Mouse (Mus musculus) liver, embryonic 14.5 days (tissue): ENCODE data around the gene Klc2. TPM values are rescaled to one million over a fixed set of nuclear protein-coding genes. Genes with fewer than 3 reads are reported as not detected.

ENCODE experiments used
- ATAC-seq: fragments of 200-750 bp; cut with Nextera tagmentation; 2 replicates; pipeline ENCODE4 v1.8.0; 2017; ENCODE audit warnings: moderate number of reproducible peaks, mild to moderate bottlenecking, moderate library complexity; ENCODE audit not compliant: insufficient read depth
- DNase-seq, 3 experiments: peaks; one replicate each; pipeline ENCODE4 v3.0.0-alpha.2; 2012 to 2013; ENCODE audit warnings: low read depth in 3 of 3, low spot score in 3 of 3
- H3K27ac ChIP-seq: fragments of 300-500 bp; sonication (generic); 2 replicates; pipeline ENCODE4 v1.5.1; 2014; ENCODE audit warnings: moderate library complexity, mild to moderate bottlenecking, control low read depth, inconsistent platforms
- H3K27me3 ChIP-seq: fragments of 300-500 bp; sonication (generic); 2 replicates; pipeline ENCODE4 v1.6.1; 2014; ENCODE audit warnings: mild to moderate bottlenecking, low read length, moderate library complexity; ENCODE audit not compliant: control insufficient read depth, insufficient read depth
- H3K36me3 ChIP-seq: fragments of 300-500 bp; sonication (generic); replicated peaks from 2 replicates; pipeline ENCODE4 v1.6.1; 2014; ENCODE audit warnings: low read depth; ENCODE audit not compliant: control insufficient read depth, insufficient read depth
- H3K4me1 ChIP-seq, 2 experiments: fragments of 200-500 bp in 1 of 2; fragments of 300-500 bp in 1 of 2; sonication (generic) in 1 of 2; replicated peaks; 2 replicates each; pipeline ENCODE4 v1.6.1; 2012 to 2014; ENCODE audit warnings: antibody characterized with exemption in 1 of 2, inconsistent platforms in 1 of 2, low read length in 1 of 2; ENCODE audit not compliant: control insufficient read depth in 2 of 2, insufficient read depth in 2 of 2
- H3K4me2 ChIP-seq: fragments of 300-500 bp; sonication (generic); 2 replicates; pipeline ENCODE4 v1.6.1; 2014; ENCODE audit warnings: low read depth, mild to moderate bottlenecking, control low read depth, moderate library complexity
- H3K4me3 ChIP-seq, 2 experiments: fragments of 200-500 bp in 1 of 2; fragments of 300-500 bp in 1 of 2; sonication (generic) in 1 of 2; 2 replicates each; pipeline ENCODE4 v1.5.1; 2012 to 2014; ENCODE audit warnings: low read depth in 2 of 2, low read length in 2 of 2, mild to moderate bottlenecking in 2 of 2, control low read depth in 1 of 2, inconsistent platforms in 1 of 2, moderate library complexity in 1 of 2; ENCODE audit not compliant: insufficient read depth in 1 of 2
- H3K9ac ChIP-seq: fragments of 300-500 bp; sonication (generic); replicated peaks from 2 replicates; pipeline ENCODE4 v1.6.1; 2014; ENCODE audit warnings: mild to moderate bottlenecking, control low read depth, moderate library complexity
- H3K9me3 ChIP-seq: fragments of 300-500 bp; sonication (generic); 2 replicates; pipeline ENCODE4 v1.6.1; 2016; ENCODE audit warnings: low read length, mixed read lengths; ENCODE audit not compliant: control insufficient read depth
- CTCF ChIP-seq: IDR thresholded peaks from 2 replicates; pipeline ENCODE4 v1.5.1; 2016; ENCODE audit warnings: antibody characterized with exemption, low read depth, control low read depth
- EP300 ChIP-seq: IDR thresholded peaks from 2 replicates; pipeline ENCODE4 v1.6.1; 2016; ENCODE audit warnings: antibody characterized with exemption, low read depth
- WGBS: fragments of 180-500 bp; shearing (Covaris S2); extraction: QIAGEN DNeasy Blood & Tissue Kit; methylation state at CpG from one replicate; pipeline ENCODE4 v1.1.7; 2014; ENCODE audit not compliant: insufficient replicate concordance; 5-methylcytosine and 5-hydroxymethylcytosine counted together
- polyA plus RNA-seq, 2 experiments: library from polyadenylated mRNA; depleted of rRNA in 1 of 2; stranded (reverse) in 1 of 2; unstranded in 1 of 2; fragments of >200 nt; fragmentation: Nextera tagmentation in 1 of 2; extraction: Ambion mirVana in 1 of 2; gene quantifications; 2 replicates each; pipeline versions ENCODE4 v1.2.1 to v1.2.3; 2012 to 2014

The Klc2 gene
- polyA plus RNA-seq, 2 experiments = 1.6 to 2.3 TPM

DNA sequence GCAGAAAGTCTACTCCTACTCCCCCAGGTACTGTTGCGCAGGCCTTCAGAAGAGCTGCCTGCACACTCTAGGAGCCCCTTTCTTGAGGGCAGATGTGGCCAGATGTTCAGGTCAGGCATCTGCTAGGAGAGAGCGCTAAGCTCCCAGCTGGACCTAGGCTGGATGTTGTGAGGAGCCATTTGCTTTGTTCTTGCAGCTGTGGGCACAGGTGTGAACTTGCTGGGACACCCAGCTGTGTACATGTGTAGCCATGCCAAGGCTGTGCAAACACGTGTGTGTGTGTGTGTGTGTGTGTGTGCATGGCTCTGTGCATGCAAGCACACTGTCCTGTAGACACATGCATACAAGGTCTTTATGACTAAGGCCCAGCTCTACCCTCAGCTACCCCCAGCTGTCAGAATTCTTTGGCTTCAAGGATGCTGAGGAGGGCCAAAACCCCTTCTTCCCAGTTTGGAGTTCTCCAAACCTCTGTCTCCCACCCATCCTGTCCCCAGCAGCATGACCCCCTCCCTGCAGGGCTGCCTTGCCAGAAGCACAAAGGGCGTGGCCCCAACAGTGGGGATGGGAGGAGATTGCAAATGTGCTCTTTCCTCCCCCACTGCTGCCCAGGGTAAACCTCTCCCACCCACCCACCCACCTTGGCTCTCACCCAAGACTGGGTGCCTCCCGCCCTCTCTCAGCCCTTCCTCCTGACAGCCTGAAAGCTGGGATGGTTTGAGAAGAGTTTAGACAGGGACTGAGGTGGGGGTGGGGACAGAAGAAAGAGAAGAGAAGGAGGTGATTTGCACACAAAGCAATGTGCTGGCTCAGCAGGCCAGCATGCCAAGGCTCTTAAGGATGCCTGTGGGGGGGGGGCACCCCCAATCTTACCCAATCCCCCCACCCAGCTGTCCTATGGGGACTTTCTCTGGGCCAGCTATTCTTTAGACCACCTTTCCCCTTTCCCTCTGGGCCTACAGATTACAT is 57.7 kb downstream of the Klc2 start:
- DNase-seq (no peak), ATAC-seq (no peak)
- H3K4me1 ChIP-seq = peaks cover 0 to 21% of the 10 kb centered on the region in 2 experiments; a peak in 3 of 4 replicates
- no peaks in the 10 kb centered on the region for H3K9me3 ChIP-seq
- H3K27me3 ChIP-seq = no peaks in the 10 kb centered on the region
- 39% methylated on average over 5 of the region's 5 CpGs for WGBS
- H3K27ac ChIP-seq = no peak overlapping the region
- H3K36me3 ChIP-seq = no peaks in the 10 kb centered on the region
- no peak overlapping the region for H3K4me2 ChIP-seq
- H3K9ac ChIP-seq = no peak overlapping the region
- TF ChIP-seq CTCF (no peak), EP300 (no peak)
- no peak overlapping the region for H3K4me3 ChIP-seq

GRCm38 (mm10) chr19:5058801-5059771 is 59.3 kb downstream of the Klc2 start:
- DNase-seq (no peak), ATAC-seq (peak; percentile 51; the same call in 1 of the 2 replicates)
- Histone ChIP-seq H3K9ac (no peak overlapping the region), H3K9me3 (no peaks in the 10 kb centered on the region), H3K27ac (no peak overlapping the region), H3K36me3 (no peaks in the 10 kb centered on the region), H3K4me1 (peaks cover 0 to 21% of the 10 kb centered on the region in 2 experiments; a peak in 3 of 4 replicates), H3K4me2 (no peak overlapping the region), H3K4me3 (no peak overlapping the region), H3K27me3 (no peaks in the 10 kb centered on the region)
- 14% methylated on average over 10 of the region's 10 CpGs for WGBS
- TF ChIP-seq EP300 = no peak

GRCm38 (mm10) chr19:5057876-5058775 is 60.2 kb downstream of the Klc2 start:
- ATAC-seq = no peak
- H3K9me3 ChIP-seq = no peaks in the 10 kb centered on the region
- no peak for DNase-seq
- H3K27ac ChIP-seq = no peak overlapping the region
- 26% methylated on average over 16 of the region's 16 CpGs for WGBS
- H3K4me3 ChIP-seq = no peak overlapping the region
- peaks cover 3% of the 10 kb centered on the region for H3K27me3 ChIP-seq
- no peaks in the 10 kb centered on the region for H3K36me3 ChIP-seq
- TF ChIP-seq CTCF (no peak), EP300 (no peak)
- no peak overlapping the region for H3K9ac ChIP-seq
- no peak overlapping the region for H3K4me2 ChIP-seq
- peaks cover 0 to 21% of the 10 kb centered on the region in 2 experiments; a peak in 3 of 4 replicates for H3K4me1 ChIP-seq

Other genes starting within 250 kb of the Klc2 start
- 0.18 and 0.33 TPM in 2 replicates for gene Actn3, start 240.7 kb downstream of the Klc2 start, polyA plus RNA-seq (2012; rRNA removed)
- gene Actn3, start 240.7 kb downstream of the Klc2 start, polyA plus RNA-seq (2014; fragmentation: Nextera tagmentation; extraction: Ambion mirVana) = 0.28 TPM in 2 replicates
- gene Zdhhc24, start 239.9 kb downstream of the Klc2 start, polyA plus RNA-seq (2012; rRNA removed) = 16.5 and 17.2 TPM in 2 replicates
- 6.8 and 6.9 TPM in 2 replicates for gene Zdhhc24, start 239.9 kb downstream of the Klc2 start, polyA plus RNA-seq (2014; fragmentation: Nextera tagmentation; extraction: Ambion mirVana)
- 1.2 TPM in 2 replicates for gene Bbs1, start 211.9 kb downstream of the Klc2 start, polyA plus RNA-seq (2012; rRNA removed)
- gene Bbs1, start 211.9 kb downstream of the Klc2 start, polyA plus RNA-seq (2014; fragmentation: Nextera tagmentation; extraction: Ambion mirVana) = 0.27 and 0.82 TPM in 2 replicates
- gene Dpp3, start 190.3 kb downstream of the Klc2 start, polyA plus RNA-seq (2012; rRNA removed) = 22.4 and 28.0 TPM in 2 replicates
- gene Dpp3, start 190.3 kb downstream of the Klc2 start, polyA plus RNA-seq (2014; fragmentation: Nextera tagmentation; extraction: Ambion mirVana) = 37.0 and 39.9 TPM in 2 replicates
- 0.03 and 0.06 TPM in 2 replicates for gene Peli3, start 175.4 kb downstream of the Klc2 start, polyA plus RNA-seq (2012; rRNA removed)
- gene Peli3, start 175.4 kb downstream of the Klc2 start, polyA plus RNA-seq (2014; fragmentation: Nextera tagmentation; extraction: Ambion mirVana) = 0.24 TPM in 1 of 2 replicates, not detected in the other
- gene Mrpl11, start 156.4 kb downstream of the Klc2 start, polyA plus RNA-seq (2012; rRNA removed) = 17.8 and 31.8 TPM in 2 replicates
- gene Mrpl11, start 156.4 kb downstream of the Klc2 start, polyA plus RNA-seq (2014; fragmentation: Nextera tagmentation; extraction: Ambion mirVana) = 64.7 and 66.2 TPM in 2 replicates
- gene Npas4, start 128.2 kb downstream of the Klc2 start, polyA plus RNA-seq (2012; rRNA removed) = 0.11 and 0.12 TPM in 2 replicates
- not detected in 2 replicates for gene Npas4, start 128.2 kb downstream of the Klc2 start, polyA plus RNA-seq (2014; fragmentation: Nextera tagmentation; extraction: Ambion mirVana)
- 2.5 and 3.8 TPM in 2 replicates for gene Slc29a2, start 94.7 kb downstream of the Klc2 start, polyA plus RNA-seq (2012; rRNA removed)
- 0.76 and 0.96 TPM in 2 replicates for gene Slc29a2, start 94.7 kb downstream of the Klc2 start, polyA plus RNA-seq (2014; fragmentation: Nextera tagmentation; extraction: Ambion mirVana)
- gene B4gat1, start 79.7 kb downstream of the Klc2 start, polyA plus RNA-seq (2012; rRNA removed) = 3.4 and 4.2 TPM in 2 replicates
- 6.5 TPM in 2 replicates for gene B4gat1, start 79.7 kb downstream of the Klc2 start, polyA plus RNA-seq (2014; fragmentation: Nextera tagmentation; extraction: Ambion mirVana)
- gene AC124502.3, start 79.7 kb downstream of the Klc2 start, polyA plus RNA-seq (2012; rRNA removed) = 0.19 and 0.29 TPM in 2 replicates
- 0.13 and 0.59 TPM in 2 replicates for gene AC124502.3, start 79.7 kb downstream of the Klc2 start, polyA plus RNA-seq (2014; fragmentation: Nextera tagmentation; extraction: Ambion mirVana)
- gene Brms1, start 77.2 kb downstream of the Klc2 start, polyA plus RNA-seq (2012; rRNA removed) = 17.3 and 19.9 TPM in 2 replicates
- gene Brms1, start 77.2 kb downstream of the Klc2 start, polyA plus RNA-seq (2014; fragmentation: Nextera tagmentation; extraction: Ambion mirVana) = 24.5 and 26.4 TPM in 2 replicates
- gene Rin1, start 68.1 kb downstream of the Klc2 start, polyA plus RNA-seq (2012; rRNA removed) = 0.42 and 0.54 TPM in 2 replicates
- 0.13 and 0.28 TPM in 2 replicates for gene Rin1, start 68.1 kb downstream of the Klc2 start, polyA plus RNA-seq (2014; fragmentation: Nextera tagmentation; extraction: Ambion mirVana)
- 1.7 and 2.0 TPM in 2 replicates for gene Cd248, start 50.5 kb downstream of the Klc2 start, polyA plus RNA-seq (2012; rRNA removed)
- 2.8 and 3.4 TPM in 2 replicates for gene Cd248, start 50.5 kb downstream of the Klc2 start, polyA plus RNA-seq (2014; fragmentation: Nextera tagmentation; extraction: Ambion mirVana)
- 0.18 and 0.21 TPM in 2 replicates for gene Tmem151a, start 33.0 kb downstream of the Klc2 start, polyA plus RNA-seq (2012; rRNA removed)
- gene Tmem151a, start 33.0 kb downstream of the Klc2 start, polyA plus RNA-seq (2014; fragmentation: Nextera tagmentation; extraction: Ambion mirVana) = 0.25 and 0.28 TPM in 2 replicates
- 34.7 and 37.0 TPM in 2 replicates for gene Yif1a, start 30.0 kb downstream of the Klc2 start, polyA plus RNA-seq (2012; rRNA removed)
- 58.6 and 60.0 TPM in 2 replicates for gene Yif1a, start 30.0 kb downstream of the Klc2 start, polyA plus RNA-seq (2014; fragmentation: Nextera tagmentation; extraction: Ambion mirVana)
- 0.63 and 1.0 TPM in 2 replicates for gene Cnih2, start 20.0 kb downstream of the Klc2 start, polyA plus RNA-seq (2012; rRNA removed)
- 0.50 and 0.73 TPM in 2 replicates for gene Cnih2, start 20.0 kb downstream of the Klc2 start, polyA plus RNA-seq (2014; fragmentation: Nextera tagmentation; extraction: Ambion mirVana)
- 50.6 and 58.8 TPM in 2 replicates for gene Rab1b, start 11.5 kb downstream of the Klc2 start, polyA plus RNA-seq (2012; rRNA removed)
- gene Rab1b, start 11.5 kb downstream of the Klc2 start, polyA plus RNA-seq (2014; fragmentation: Nextera tagmentation; extraction: Ambion mirVana) = 76.2 and 84.8 TPM in 2 replicates
- 8.3 and 10.5 TPM in 2 replicates for gene Pacs1, start 154.6 kb upstream of the Klc2 start, polyA plus RNA-seq (2012; rRNA removed)
- 8.2 and 9.9 TPM in 2 replicates for gene Pacs1, start 154.6 kb upstream of the Klc2 start, polyA plus RNA-seq (2014; fragmentation: Nextera tagmentation; extraction: Ambion mirVana)
- 45.0 and 52.5 TPM in 2 replicates for gene Sf3b2, start 176.9 kb upstream of the Klc2 start, polyA plus RNA-seq (2012; rRNA removed)
- 98.4 and 116 TPM in 2 replicates for gene Sf3b2, start 176.9 kb upstream of the Klc2 start, polyA plus RNA-seq (2014; fragmentation: Nextera tagmentation; extraction: Ambion mirVana)
- gene Gal3st3, start 179.8 kb upstream of the Klc2 start, polyA plus RNA-seq (2012; rRNA removed) = 0.03 and 0.08 TPM in 2 replicates
- 0.04 TPM in 1 of 2 replicates, not detected in the other for gene Gal3st3, start 179.8 kb upstream of the Klc2 start, polyA plus RNA-seq (2014; fragmentation: Nextera tagmentation; extraction: Ambion mirVana)
- not detected in 2 replicates for gene Catsper1, start 217.2 kb upstream of the Klc2 start, polyA plus RNA-seq (2012; rRNA removed)
- gene Catsper1, start 217.2 kb upstream of the Klc2 start, polyA plus RNA-seq (2014; fragmentation: Nextera tagmentation; extraction: Ambion mirVana) = not detected in 2 replicates
- gene Cst6, start 231.0 kb upstream of the Klc2 start, polyA plus RNA-seq (2012; rRNA removed) = 0.01 and 0.06 TPM in 2 replicates
- 0.43 TPM in 1 of 2 replicates, not detected in the other for gene Cst6, start 231.0 kb upstream of the Klc2 start, polyA plus RNA-seq (2014; fragmentation: Nextera tagmentation; extraction: Ambion mirVana)
- gene Eif1ad, start 248.2 kb upstream of the Klc2 start, polyA plus RNA-seq (2012; rRNA removed) = 18.4 and 22.0 TPM in 2 replicates
- 22.9 and 24.3 TPM in 2 replicates for gene Eif1ad, start 248.2 kb upstream of the Klc2 start, polyA plus RNA-seq (2014; fragmentation: Nextera tagmentation; extraction: Ambion mirVana)
- 116 and 125 TPM in 2 replicates for gene Banf1, start 248.6 kb upstream of the Klc2 start, polyA plus RNA-seq (2012; rRNA removed)
- 263 and 278 TPM in 2 replicates for gene Banf1, start 248.6 kb upstream of the Klc2 start, polyA plus RNA-seq (2014; fragmentation: Nextera tagmentation; extraction: Ambion mirVana)